Mouse (Mus musculus): Measurements from ENCODE around the gene Etl4.

DNA sequence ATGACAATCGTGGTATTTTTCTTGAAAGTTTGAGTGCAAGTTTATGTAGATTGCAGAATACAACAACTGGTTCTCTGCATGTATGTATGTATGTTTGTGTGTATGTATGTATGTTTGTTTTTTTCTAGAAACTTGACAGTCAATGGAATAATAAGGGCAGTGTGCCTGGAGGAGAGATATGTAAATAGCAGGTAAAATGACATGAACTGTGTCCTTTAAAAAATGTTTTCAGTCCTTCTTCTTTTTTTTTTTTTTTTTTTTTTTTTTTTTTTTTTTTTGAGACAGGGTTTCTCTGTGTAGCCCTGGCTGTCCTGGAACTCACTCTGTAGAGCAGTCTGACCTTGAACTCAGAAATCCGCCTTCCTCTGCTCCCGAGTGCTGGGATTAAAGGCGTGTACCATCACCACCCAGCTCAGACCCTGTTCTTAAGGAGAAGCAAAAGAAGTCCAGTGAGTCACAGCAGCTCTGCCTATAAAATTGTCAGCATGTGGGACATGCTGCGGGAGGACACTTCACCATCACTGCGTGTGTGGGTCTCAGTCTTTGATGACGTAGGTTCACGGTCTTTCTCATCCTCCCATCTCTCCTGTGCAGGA lies 606.8 kb downstream of the Etl4 start:
- no peak for TF ChIP-seq CTCF (IDR thresholded peaks at IDR 0.05; ENCODE audit: low read depth, low read length)
- no peak for TF ChIP-seq POLR2A (IDR thresholded peaks at IDR 0.05; ENCODE audit: extremely low read depth, insufficient read depth, low read length)
